Mouse (Mus musculus) mature B cell (primary cell): ENCODE data around the gene Cideb.

Source experiments
- in situ Hi-C: fragments of 300-500 bp; cut with MboI; formaldehyde crosslinking; loops from 2 replicates; pipeline ENCODE4 v1.14.3; 2019

Cideb gene

DNA sequence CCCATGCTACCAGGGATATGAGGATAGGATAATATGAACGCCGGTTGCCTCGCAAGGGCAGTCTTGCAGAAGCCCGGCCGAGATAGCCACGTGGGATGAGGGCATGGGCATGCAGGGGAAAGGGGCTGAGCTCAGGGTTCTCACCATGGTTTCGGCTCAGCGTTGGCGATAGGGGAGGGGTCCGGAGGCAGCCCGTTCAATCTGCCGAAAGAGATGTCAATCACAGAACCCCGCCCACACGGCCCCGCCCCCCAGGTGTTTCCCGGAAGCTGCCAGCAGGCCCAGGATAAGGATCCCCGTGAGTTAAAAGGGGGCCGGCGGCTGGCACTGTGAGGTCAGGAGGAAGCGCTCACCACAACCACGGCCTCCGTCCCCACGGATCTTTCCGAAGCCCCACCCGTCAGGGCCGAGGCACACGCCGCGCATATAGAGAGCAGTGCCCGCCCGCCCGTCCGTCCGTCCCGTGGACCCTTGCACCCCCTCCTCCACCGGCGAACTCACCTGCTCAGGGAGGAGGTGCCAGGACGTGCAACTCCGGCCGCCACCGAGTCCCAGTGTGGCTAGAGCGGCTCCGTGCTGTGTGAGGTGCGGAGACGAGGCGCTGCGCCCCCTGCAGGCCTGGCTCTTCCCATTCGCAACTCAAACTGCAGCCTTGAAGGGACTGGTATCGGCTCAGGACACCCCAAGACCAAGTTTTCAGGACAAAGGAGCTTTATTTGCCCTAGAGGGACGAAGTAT is 36.4 kb downstream of the Cideb start, which contains the start of gene Rabggta:
Gene Rabggta (minus strand): TSS at position 564 of the 738 bp plus-strand sequence.
- in situ Hi-C loops, result no loop called here

DNA sequence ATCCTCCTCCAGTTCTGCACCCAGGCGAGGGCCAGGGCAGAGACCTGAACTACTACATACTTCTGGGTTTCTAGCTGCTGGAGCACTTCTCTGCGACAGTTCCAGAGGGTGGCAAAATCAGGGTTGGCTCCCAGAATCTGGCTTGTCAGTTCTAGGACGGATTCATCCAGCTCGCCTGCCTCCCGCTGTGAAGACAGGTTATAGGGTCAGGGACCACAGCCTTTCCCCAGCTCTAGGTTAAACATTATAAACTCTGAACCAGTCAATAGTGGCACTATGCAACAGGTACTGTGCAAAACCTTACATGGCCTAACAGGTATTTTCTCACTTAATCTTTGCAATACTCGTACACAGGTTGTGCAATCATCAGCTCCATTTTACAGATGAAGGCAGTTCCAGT is 37.2 kb downstream of the Cideb start:
- in situ Hi-C loops, result no loop called here

DNA sequence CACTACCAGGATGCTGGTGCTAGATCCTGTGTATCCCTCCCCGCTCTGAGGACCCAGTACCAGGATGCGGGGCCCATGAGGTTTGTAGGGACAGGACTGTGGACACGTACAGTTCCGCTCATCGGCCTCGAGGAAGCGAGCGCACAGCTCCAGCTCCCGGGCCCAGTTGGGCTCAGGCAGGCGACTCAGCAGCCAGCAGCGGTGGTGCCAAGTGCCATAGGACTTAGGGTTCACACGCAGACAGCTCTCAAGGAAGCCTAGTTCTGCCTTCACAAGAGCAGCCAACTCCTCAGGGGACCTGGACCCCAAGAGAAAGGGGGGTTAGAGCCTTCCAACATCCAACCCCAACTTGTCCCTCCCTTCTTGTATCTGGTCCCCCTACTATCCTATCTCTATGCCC is 37.6 kb downstream of the Cideb start:
- in situ Hi-C loops, result no loop called here

DNA sequence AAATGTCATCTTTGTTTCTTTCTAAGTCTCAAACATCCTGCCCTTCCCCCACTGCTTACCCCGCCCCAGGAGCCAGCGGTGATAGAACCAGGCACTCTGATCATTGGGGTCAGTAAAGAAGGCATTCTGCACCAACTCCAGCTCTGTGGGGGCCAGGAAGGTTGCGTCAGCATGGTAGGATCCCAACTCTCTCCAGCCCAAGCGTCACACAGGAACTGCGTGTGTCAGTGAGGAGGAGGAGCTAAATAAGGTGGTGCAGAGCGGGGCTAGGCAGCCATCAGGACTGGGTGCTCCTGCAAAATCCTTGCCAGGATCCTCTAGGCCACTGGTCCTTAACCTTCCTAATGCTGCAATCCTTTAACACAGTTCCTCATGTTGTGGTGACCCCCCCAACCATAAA is 38.5 kb downstream of the Cideb start:
- in situ Hi-C loops, result no loop called here

DNA sequence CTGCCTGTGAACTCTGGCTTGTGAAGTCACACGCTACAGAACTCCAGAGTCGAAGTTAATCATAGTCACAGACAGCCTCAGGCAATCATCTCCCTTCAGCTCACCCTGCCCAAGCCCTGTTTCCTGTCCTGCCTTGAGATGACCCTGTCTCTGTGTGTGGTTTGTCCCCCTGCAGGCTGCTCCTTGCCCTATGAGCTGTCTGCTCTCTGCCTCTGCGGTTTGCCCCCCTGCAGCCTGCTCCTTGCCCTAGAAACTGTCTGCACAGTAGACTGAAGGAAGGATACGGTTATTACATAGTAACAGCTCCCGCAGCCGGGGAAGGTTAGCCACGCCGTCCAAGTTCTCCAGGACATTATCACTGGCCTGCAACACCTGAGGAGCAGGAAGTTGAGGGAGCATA is 41.4 kb downstream of the Cideb start:
- in situ Hi-C loops, result no loop called here

DNA sequence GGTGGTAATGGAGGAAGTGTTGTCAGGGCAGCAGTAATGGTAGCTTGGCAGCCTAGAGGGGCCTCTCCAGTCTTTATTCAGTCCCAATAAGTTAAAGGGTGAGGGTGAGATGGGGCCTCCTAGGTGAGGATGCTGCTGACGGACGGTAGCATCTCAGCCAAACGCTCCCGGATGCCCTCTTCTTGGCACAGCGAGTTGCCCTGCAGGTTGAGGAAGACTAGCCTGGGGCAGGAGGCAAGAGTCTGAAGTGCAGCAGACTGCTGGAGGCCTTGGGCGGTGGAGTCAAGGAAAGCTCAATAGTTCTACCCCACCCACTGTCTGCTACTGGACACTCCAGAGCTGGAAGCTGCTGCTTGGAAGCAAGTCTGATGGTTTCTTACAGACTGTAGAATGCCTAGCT is 42.0 kb downstream of the Cideb start:
- in situ Hi-C loops, result no loop called here

DNA sequence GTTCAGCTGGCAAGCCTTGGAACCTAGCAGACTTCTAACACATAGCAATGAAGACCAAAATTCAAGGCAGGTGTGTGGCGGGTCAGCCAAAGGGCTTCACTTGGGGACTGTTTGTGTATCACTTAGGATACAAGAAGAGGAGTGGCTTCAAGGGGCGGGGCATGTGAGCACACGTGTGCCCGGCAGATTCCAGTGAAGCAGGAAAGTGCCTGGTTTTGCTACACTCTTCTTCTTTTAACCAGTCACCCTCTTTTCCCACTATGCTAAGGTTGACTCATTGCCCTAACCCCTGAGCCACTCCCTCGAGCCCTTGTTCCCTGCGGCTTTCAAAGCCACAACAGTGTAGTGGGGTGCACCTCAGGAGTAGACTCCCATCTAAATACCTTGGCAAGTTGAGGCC is 43.4 kb downstream of the Cideb start:
- in situ Hi-C loops, result no loop called here

DNA sequence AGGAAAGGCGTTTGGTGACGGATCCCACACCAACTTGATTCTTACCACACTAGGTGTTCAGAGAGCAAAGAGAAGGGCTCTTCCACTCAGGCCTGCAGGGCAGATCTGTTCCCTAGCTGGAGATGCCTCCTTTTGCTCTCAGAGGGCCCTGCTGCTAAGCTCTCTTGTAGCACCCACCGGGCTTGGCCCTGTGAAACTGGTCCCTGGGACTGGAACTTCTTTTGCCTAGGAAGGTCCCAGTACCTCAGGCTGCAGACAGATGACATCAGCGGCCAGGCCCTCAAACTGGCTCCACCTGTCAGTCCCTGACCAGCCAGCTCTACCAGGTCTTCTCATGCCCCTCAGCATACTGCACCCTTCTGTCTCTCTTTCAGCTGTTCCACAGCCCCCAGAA is 44.5 kb downstream of the Cideb start, which contains the start of gene Tgm1:
Gene Tgm1 (minus strand): TSS at position 198 of the 394 bp plus-strand sequence.
- in situ Hi-C loops, result no loop called here

DNA sequence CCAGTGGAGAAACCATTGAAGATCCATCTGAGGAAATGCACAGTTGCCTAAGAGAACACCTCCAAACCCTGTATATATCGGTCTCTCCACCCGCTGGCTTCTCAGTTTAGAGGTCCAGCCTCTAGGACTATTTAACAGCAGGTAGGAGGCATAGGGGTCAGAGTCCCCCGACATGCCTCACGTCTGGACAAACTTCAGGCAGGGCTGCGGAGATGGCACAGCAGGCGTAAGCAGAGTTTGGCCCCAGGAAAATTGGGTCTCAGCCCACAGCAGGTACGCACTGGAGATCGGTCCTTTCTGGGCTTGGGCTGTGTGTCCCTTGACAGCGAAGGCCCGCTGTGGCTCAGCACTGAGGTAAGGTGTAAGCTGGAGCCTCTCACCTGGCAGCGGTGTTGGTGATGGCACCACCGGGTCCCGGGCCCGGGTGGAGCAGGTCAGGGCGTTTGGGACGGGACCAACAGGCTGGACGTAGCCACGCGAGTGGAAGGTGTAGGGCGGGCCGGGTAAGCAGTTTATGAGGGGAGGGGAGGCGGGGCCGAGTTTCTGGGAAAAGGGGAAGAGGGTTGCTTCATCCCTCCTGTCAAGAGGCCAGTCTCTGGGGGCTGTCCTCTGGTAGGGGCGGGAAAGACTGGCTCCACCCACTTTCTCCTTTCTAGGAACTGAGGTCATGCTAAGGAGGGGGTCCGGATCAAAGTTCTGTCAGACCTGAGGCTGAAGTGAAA is 45.1 kb downstream of the Cideb start:
- in situ Hi-C loops, result no loop called here

DNA sequence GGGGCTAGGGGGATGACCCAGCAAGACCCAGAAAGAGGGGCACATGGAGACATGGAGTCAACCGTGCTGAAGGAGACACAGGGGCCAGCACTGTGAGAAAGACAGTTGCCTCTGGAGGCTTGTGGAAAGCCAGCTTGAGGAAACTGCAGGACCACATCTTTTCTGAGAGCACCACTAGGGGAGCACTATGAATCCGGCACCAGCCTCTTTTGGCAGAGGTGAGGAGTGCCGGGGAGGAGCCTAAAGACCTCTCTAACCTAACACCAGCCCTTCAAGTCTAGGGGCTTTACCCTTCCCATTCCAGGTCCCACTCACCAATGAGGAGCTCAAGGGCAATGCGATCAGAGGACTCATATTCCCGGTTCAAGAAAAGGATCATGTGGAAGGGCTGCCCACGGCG is 46.5 kb downstream of the Cideb start:
- in situ Hi-C loops, result no loop called here

DNA sequence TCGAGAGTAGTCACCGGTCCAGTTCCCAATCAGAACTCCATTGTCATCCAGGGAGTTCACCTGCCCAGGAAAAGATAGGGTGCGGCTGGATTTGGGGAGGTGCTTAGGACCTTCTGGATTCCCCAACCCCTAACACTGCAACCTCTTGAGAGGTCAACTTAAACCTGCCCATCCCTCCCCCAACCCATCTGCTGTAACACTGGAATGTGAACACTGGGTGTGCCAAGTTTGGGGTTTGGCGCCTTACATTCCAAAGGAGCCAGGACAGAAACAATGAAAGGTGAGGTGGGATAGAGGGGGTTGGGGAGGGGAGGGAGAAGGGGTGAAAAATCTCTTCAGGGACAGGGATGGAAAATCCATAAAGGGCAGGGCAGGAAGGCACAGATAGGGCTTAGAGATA is 48.7 kb downstream of the Cideb start:
- in situ Hi-C loops, result no loop called here

DNA sequence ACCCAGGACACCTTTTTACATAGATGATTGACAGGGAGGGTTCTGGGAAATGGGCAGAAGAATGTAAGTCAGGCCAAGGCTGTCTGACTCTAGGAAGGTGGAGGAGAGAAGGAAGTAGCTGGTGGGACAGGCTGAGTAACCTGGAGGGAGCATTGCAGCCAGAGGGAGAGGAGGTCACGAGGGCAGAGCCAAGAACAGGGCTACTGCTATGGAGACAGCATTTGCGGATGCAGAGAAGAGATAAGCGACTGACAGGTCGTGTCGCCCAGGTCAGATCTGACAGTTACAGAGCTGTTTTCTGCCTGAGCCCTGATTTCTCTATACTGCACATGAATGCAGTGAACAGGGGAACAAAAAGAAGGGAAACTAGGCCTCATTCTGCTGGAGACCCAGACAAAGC is 50.9 kb downstream of the Cideb start:
- in situ Hi-C loops, result no loop called here

DNA sequence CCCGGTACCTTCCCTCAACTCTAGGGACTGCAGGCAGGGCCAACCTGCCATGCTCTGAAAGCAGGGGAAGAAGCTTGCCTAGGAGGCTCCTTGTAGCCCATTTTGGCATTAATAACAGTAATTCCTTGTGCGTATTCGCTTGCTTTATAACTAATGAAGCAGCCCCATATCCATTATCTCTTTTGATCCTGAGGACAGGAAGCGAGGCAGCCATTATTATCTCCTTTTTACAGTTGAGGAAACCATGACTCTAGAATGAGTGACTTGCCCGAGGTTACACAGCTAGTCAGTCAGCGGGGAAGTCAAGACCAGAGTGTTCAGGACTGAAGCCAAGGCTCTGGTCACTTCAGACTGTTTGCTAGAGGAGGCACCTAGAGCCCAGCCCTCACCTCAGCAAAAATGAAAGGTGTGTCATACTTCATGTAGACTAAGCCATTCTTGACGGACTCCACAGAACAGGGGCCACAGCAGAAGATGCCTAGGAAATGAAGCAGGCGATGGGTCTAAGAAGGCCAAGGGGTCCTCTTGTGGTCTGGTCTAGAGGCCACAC is 52.1 kb downstream of the Cideb start:
- in situ Hi-C loops, result no loop called here
